Mouse (Mus musculus) bone marrow, adult 2 months (tissue): ENCODE results near the gene Acsm5.

Experiments used
- CTCF ChIP-seq: fragments of 200-500 bp; IDR thresholded peaks from 2 replicates; pipeline ENCODE4 v1.5.1; 2011; ENCODE audit warnings: low read length, control low read depth; ENCODE audit not compliant: control insufficient read depth, insufficient read depth
- POLR2A ChIP-seq: fragments of 200-500 bp; IDR thresholded peaks from 2 replicates; pipeline ENCODE4 v1.6.1; 2011; ENCODE audit warnings: low read depth, mild to moderate bottlenecking, control low read depth, low read length, borderline replicate concordance; ENCODE audit not compliant: control insufficient read depth

DNA sequence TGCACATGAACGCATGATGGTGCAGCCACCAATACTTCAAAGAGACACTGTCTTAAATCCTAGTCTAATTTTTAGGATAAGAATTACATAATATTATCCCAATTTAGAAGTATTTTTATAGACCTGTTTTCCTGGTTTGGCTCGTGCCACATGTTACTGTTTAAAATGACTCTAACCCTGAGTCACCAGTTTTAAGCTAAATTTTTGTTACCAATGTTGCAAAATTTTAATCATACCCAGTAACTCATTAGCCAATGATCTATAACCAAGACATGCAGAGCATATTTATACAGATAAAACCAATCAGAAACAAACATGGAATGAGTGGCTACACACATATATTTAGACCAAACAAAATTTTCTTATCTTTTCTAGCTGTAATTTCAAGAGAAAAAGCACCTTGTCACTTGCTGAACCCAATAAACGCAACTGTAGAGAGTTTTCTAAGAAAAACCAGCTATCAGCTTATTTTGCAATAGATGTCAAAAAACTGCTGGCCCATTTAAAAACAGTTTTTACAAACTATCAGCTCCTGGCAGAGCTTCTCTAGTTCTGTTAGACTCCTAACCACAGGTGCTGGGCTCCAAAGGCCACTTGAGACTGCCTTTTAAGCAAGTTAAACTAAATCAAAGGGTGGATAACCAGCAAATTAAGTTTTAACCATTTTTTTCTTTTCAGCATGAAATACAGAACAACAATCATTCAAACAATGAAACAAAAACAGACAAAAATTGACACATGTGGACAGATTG, 31.4 kb downstream of the Acsm5 start:
- TF ChIP-seq POLR2A: no peak
- TF ChIP-seq CTCF: no peak
